Mouse (Mus musculus) retina, adult 2 months (tissue): ENCODE measurements around the gene Tpm1.

ENCODE experiments used
- DNase-seq: peaks from one replicate; pipeline ENCODE4 v3.0.0-alpha.2; 2012; ENCODE audit warnings: low read depth, low spot score

Tpm1 gene

GRCm38 (mm10) chr9:67046881-67047605 is 2.2 kb downstream of the Tpm1 start:
- no peak for DNase-seq

DNA sequence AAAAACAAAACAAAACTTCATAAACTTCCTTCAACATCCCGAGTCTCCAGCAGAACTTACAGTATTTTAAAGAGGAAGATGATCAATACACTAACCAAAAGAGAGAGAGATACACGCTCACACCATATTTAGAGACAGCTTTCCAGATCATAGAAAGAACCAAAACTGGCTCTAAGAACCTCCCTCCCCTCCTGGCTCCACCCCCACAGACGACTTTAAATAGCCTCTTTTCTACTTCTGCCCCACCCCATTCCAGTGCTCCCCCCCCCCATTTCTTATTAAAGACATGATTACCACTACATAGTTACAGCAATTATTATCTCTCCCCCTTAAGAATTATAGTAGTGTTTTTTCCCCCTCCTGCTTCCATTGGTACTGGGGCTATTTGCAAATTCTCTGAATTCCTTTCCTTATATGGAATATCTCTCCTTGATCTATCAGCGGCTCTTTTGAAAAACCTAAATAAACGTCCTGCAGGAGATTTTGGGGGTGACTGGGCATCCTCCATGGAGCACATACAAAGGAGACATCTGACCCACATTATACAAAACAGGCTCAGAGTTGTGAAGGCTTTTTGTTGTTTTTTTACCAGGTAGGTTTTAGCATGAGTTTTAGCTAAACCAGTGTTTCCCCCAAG is 3.1 kb downstream of the Tpm1 start:
- DNase-seq = no peak

DNA sequence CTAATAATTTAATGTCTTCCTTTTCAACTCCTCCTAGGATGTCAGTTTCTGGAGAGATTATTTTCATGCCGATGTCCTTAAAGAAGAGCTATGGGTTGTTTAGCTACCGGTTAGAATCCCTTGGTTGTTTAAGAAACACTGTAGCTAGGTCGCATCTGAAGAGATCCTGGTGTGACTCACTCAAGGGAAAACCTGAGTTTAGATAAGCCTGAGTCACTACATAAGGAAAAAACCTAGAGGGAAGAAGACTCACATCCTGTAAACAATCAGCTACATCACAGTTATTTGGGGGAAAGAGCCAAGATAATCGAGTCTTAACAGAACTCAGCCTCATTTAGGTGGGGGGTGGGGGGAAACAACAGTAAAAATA is 3.9 kb downstream of the Tpm1 start:
- DNase-seq = no peak

DNA sequence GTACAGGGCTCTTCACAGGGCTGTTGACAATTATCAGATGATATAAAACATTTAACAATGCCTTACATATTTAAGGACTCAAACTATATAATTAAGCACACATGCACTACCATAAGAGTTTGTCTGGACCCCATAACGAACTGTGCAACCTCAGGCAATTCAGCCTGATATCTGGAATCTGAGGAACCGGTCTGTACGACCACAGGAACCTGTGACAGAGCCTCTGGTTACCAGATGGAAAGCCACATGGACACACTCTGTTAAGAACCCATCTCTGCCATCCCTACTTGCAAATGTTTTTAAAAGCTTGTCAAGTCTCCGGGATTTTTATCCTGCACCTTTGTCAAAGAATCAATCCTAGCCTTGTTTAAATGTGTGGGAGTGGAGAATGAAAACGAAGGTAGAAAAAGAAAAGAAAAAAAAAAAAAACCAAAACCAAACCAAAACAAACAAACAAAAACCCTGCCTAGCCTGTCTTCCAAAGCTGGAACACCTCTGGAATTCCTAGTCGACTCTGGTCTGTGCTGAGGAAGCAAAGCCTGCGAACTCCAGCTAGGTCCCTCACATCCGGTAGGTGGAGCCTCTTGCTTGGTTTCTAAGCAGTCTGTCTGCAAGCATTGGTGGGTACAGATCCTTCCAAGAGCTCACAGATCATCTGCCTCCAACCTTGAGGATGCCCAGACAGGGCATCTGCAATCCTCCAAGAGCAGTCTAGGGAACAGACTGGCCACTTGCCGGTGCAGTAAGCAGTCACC is 4.5 kb downstream of the Tpm1 start:
- peak; percentile 53 for DNase-seq

DNA sequence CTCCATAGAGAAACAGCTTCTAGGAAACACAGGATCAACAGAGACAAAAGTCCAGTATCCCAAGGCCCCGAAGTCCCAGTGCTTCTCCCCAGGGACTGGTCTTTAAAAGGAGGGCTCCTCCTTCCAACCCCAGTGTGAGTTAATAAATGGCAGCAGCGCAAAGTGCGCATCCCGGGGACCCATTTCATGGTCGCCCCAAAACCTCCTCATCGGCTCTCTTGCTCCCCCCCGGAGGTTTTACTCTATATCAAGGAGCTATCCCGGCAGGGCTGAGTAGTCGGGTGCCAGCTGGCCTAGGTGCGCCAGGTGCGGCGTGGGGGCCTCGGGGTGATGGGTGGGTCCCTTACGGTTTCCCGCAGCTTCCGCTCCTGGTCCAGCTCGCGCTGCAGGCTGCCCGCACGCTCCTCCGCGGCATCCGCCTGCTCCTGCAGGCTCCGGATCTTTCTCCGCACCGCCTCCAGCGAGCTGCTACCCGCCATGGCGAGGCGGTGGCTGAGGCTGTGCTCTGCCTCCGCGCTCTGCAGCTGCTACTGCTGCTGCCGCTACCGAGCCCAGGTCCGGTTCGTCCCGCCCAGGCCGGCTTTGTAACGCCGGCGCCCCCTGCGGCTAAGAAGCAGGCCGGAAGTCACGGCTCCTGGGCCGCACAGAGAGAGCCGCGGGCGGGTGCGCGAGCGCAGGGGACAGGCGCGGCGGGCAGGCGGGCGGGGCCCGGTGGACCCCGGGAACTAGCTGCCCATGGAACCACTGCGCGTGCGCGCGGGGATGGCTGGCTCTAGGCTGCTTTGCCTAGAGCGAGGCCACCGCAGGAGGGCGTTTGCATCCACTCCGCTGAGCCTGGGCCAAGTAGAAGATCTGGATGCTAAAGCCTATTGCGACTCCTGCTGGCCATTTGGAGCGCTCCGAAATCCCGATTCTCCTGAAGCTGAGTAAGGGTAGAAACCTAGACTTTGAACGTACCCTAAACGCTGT is 5.7 kb downstream of the Tpm1 start:
- DNase-seq = peak; percentile 97

DNA sequence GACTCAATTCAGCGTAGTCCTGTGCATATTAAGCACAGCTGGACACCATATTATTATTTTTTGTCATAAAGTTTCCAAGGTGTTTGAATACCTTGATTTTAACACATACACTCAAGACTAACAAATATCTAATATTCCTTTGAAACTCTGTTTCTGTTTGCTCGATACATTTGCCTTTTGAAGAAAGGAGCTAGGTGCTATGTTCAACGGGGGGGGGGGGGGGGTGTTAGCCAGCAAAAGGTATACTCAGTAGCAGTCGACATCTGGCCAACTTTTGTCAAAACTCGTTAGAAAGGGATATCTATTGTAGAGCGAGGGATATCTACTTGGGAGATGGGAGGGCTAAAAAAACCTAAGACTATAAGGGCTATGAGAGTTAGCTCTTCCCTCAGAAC is 6.4 kb downstream of the Tpm1 start:
- no peak for DNase-seq

DNA sequence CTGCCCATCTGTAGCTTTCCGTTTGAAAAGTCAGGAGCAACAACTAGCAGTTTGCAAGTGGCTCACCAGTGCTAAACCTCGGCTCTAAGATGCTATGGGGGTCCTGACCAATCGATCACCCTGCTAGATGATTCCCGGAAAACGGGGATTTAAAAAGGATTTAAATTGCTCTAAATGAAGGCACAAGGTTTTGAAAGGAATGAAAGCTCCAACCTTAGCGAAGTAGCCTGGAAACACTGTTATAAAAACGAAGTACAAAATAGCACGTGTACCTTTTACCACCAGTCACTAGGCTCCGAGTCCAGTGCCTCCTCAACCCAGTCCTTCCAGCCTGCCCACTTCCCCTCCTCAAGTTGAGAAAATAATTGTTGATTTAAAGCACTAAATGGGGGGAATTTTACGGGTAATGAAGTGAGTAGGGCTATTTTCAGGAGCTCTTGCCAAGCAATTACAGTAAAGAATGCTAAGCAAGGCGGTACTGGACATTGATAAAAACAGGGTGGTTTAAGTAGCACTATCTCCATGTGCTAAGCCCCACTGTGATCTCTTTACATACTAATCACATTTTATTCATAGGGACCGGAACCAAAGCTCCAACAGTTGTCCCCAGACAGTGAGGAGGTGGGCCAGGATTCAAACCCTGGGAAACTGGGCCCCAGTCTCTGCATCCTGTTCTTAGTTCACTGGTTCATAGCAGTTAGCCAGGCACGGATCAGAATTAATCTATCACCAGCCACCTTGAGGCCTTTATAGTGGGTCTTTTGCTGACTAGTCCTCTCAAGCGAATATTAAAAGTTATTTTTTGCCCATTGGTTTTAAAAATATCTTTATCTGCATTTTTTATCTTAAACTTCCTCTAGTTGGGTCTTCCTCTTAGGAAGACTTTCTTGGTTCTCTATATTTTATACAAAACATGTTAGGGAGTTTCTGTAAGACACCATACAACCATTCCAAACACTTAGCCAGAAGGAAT is 7.1 kb downstream of the Tpm1 start:
- no peak for DNase-seq

DNA sequence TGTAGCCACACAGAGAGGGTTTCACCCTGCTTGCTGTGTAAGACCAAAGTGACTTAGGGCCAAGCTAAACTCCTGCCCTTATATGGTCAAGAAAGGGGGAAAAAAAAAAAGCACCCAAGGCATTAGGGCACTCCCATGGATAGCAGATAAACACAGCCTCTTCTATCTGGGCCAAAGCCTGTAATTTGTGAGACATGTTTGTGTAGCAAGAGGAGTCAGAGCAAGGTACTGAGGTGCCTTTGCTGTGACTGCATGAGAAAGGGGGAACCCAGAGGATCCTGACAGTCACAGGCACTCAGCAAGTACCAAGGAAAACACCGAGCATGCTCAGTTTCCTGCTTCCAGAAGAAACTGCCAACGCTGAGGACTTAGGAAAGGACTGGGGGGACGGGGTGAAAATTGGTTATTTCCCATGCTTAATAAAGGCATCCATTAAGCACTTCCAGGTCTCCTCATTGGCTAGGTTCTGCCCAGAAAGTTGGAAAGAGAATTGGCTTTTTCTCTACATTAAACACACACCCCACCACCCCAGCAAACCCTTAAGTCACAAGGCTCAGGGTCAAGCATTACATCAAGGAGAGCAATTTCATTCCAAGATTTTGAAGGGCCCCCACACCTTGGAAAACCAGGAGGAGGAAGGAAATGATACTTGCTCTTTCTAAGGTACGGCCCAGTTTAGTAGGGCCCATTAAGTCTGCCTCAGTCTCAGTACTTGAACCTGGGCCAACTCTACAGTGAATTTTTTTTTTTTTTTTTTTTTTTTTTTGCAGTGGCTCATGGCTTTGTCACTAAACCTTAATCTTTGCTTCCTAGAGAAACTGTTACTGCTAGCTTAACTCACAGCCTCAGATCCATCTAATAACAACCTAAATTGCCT is 8.0 kb downstream of the Tpm1 start:
- no peak for DNase-seq

GRCm38 (mm10) chr9:67039867-67040266 is 9.3 kb downstream of the Tpm1 start:
- DNase-seq = no peak

DNA sequence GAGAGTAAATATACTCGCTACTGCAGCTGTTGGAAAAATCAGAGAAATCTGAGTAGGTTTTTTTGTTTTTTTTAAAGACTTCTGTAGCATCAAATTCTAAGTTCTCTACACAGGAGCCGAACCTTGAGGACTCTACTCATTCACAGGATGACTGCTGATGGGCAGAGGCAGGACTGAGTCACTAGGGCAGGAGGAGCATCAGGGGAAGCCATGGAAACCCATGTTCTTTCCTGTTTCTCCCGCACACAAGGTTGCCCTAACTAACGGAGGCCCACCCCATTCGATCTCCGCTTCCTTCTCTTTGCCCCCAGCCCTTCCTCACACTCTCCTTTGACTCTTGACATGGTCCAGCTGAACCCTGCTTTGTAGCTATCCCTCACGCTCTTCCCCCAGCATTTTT is 10.5 kb downstream of the Tpm1 start:
- no peak for DNase-seq

DNA sequence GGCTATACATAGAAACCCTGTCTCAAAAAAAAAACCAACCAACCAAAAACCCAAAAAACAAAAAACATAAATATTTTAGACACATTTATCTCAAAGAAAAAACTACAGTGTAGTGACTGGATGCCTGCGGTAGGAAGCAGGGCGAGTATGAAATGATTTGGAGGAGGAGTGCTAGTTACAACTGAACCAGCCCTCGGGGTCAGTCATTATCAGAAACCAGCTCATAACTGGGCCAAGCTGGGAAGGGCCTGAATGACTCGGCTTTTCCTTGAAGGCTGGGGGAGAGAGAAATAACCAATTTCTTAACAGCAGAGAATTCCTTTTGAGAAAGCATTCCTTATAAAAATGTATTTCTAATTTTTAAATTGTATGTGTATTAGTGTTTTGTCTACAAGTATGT is 11.5 kb downstream of the Tpm1 start:
- no peak for DNase-seq

GRCm38 (mm10) chr9:67036527-67037118 is 12.6 kb downstream of the Tpm1 start:
- DNase-seq = no peak

DNA sequence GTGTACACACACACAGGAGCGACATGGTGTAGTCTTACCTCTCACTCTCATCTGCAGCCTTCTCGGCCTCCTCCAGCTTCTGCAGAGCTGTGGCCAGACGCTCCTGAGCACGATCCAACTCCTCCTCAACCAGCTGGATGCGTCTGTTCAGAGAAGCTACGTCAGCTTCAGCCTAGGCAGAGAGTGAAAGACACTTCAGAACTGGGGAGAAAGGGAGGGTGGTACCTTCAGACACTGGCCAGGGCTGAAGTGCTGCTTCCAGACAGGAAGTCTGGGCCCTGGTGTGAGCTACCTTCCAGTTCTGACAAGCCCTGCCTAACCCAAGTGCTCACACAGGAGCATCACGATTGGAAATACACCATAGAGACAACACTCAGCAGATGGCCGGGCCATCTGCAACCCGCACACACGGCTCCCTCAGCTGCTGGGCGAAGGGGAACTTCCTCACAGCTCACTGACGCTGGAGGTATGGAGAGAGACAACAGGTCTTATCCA is 13.2 kb downstream of the Tpm1 start:
- no peak for DNase-seq

GRCm38 (mm10) chr9:67034677-67035076 is 14.5 kb downstream of the Tpm1 start:
- no peak for DNase-seq

DNA sequence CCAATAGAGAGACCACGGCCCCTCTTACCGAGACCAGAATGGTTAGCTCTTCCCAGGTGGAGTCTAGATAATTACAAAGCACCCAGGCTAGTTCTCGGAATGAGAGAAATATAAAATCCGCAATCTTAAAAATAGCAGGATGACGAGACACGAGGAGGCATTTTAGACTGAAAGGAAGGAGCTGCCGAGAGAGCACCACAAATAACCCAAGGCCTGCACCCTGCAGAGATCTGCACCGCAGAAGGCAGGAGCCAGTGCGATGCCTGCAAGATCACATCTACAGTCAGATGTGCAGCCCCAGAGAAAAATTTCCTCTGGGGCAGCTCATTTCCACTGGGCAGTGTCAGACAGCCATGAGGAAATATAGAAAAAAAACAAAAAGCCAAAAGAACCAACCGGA is 16.2 kb downstream of the Tpm1 start:
- DNase-seq = no peak

DNA sequence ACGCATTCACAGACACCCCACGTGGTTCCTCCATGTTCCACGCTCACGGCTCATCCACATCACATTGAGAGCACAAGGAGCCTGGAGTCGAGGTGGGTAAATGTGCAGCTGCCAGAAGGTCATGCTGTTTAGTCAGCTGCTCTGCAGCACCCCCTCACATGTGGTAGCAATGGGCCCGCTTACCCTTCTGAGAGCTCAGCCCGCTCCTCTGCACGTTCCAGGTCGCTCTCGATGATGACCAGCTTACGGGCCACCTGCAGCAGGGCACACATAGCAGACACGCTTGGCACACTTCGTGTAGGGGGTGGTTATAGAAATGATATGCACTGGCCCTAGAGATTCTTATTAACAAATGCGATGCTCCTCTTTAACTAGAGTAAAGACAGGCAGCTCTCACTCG is 16.6 kb downstream of the Tpm1 start:
- no peak for DNase-seq

- DNase-seq = no peak
Observed at GRCm38 (mm10) chr9:67029518-67029917, 19.7 kb downstream of the Tpm1 start.

- no peak for DNase-seq
Observed at GRCm38 (mm10) chr9:67028929-67029328, 20.3 kb downstream of the Tpm1 start.

- DNase-seq = no peak
Observed at GRCm38 (mm10) chr9:67028133-67028724, 21.0 kb downstream of the Tpm1 start.
